Comparison of ENCODE assay signal across 24 mouse cellular contexts in genomic region chr3:108494861-108495474, GRCm38 (mm10). TPM values are rescaled to one million over a fixed set of nuclear protein-coding genes. Genes with fewer than 3 reads are reported as not detected.
DNase-seq lines count a peak whose midpoint lies in the region; ATAC-seq and TF ChIP-seq lines count a peak whose summit lies in the region.
"Had no signal": no experiment of that assay in that cellular context is flagged by ENCODE, and none has a peak within 500 bp of the region (broad histone marks: within the 10 kb centered on the region; RNA-seq: fewer than 3 reads in every experiment).

No protein-coding gene starts in this region.

- 49% methylated on average over 9 of the region's 9 CpGs for WGBS in kidney, adult 2 months
- 62% methylated on average over 9 of the region's 9 CpGs for WGBS in intestine, postnatal 0 days

- TF ChIP-seq RAD21 in CH12.LX (IDR thresholded peaks at IDR 0.05; ENCODE audit: low read depth, low read length) = no peak

- no peak for ATAC-seq in intestine, postnatal 0 days
- ATAC-seq: liver, embryonic 12.5 days had no signal

- intact Hi-C loops in gastrocnemius, adult 2 months (cut with DNase I) = no loop called here

- no peak overlapping the region for H3K4me2 ChIP-seq in CH12.LX (ENCODE audit: insufficient read depth, low read depth, poor library complexity, severe bottlenecking)
- no peak overlapping the region for H3K4me2 ChIP-seq in intestine, postnatal 0 days (replicated peaks; ENCODE audit: low read depth)
- H3K4me2 ChIP-seq: heart, embryonic 15.5 days; liver, embryonic 12.5 days had no signal

- TF ChIP-seq CTCF in gastrocnemius, adult 2 months (IDR thresholded peaks at IDR 0.05) = no peak
- no peak for TF ChIP-seq CTCF in kidney, adult 2 months (conservative IDR thresholded peaks at IDR 0.05; ENCODE audit: insufficient read depth, insufficient read length, low read depth, low read length)
- no peak for TF ChIP-seq CTCF in CH12.LX (conservative IDR thresholded peaks at IDR 0.05 in 1 of 2, IDR thresholded peaks at IDR 0.05 in 1 of 2; ENCODE audit: low read depth in 2 of 2, low read length in 2 of 2)
- TF ChIP-seq CTCF in intestine, postnatal 0 days (IDR thresholded peaks at IDR 0.05; ENCODE audit: low read depth) = no peak

- in situ Hi-C loops in CH12.LX (cut with MboI; ENCODE audit: low pct_ligation_motif_present, low pct_unique_long_range_greater_than_20kb, low sequenced_read_pairs) = no loop called here

- H3K4me1 ChIP-seq in kidney, adult 2 months (ENCODE audit: control insufficient read depth, insufficient read depth, low read length) = no peaks in the 10 kb centered on the region
- no peaks in the 10 kb centered on the region for H3K4me1 ChIP-seq in CH12.LX (ENCODE audit: control insufficient read depth in 1 of 2, insufficient read depth in 2 of 2)
- H3K4me1 ChIP-seq in intestine, postnatal 0 days (replicated peaks; ENCODE audit: control insufficient read depth, insufficient read depth, low read length) = no peaks in the 10 kb centered on the region
- H3K4me1 ChIP-seq: heart, embryonic 15.5 days; liver, embryonic 12.5 days had no signal

- peak overlapping the region; percentile 68 for H3K27ac ChIP-seq in gastrocnemius, adult 2 months
- no peak overlapping the region for H3K27ac ChIP-seq in kidney, adult 2 months (ENCODE audit: insufficient read depth, low read depth, low read length)
- no peak overlapping the region for H3K27ac ChIP-seq in CH12.LX (ENCODE audit: insufficient read depth, low read depth)
- no peak overlapping the region for H3K27ac ChIP-seq in intestine, postnatal 0 days (ENCODE audit: low read depth, low read length)
- H3K27ac ChIP-seq: forebrain, embryonic 13.5 days; heart, embryonic 15.5 days; layer of hippocampus, adult 2 months; liver, embryonic 12.5 days had no signal

- TF ChIP-seq EP300 in CH12.LX (IDR thresholded peaks at IDR 0.05; ENCODE audit: low read length) = no peak

- H3K79me2 ChIP-seq in CH12.LX (replicated peaks; ENCODE audit: control insufficient read depth, extremely low read depth, insufficient read depth, poor library complexity, severe bottlenecking) = no peaks in the 10 kb centered on the region

- H3K36me3 ChIP-seq in kidney, adult 2 months (ENCODE audit: control insufficient read depth, insufficient read depth, low read length) = no peaks in the 10 kb centered on the region
- no peaks in the 10 kb centered on the region for H3K36me3 ChIP-seq in CH12.LX (replicated peaks in 1 of 2; ENCODE audit: control insufficient read depth in 1 of 2, insufficient read depth in 1 of 2, low read length in 1 of 2)
- H3K36me3 ChIP-seq in intestine, postnatal 0 days (ENCODE audit: control insufficient read depth, insufficient read depth) = no peaks in the 10 kb centered on the region
- H3K36me3 ChIP-seq: heart, embryonic 15.5 days; liver, embryonic 12.5 days; midbrain, embryonic 10.5 days had no signal

- no peak overlapping the region for H3K9ac ChIP-seq in CH12.LX (ENCODE audit: insufficient read depth, low read depth)
- H3K9ac ChIP-seq in intestine, postnatal 0 days (ENCODE audit: low read depth, low read length) = no peak overlapping the region
- H3K9ac ChIP-seq: heart, embryonic 15.5 days; liver, embryonic 12.5 days had no signal

- H3K27me3 ChIP-seq in kidney, adult 2 months (replicated peaks; ENCODE audit: control insufficient read depth, insufficient read depth, low read length) = no peaks in the 10 kb centered on the region
- no peaks in the 10 kb centered on the region for H3K27me3 ChIP-seq in CH12.LX (replicated peaks)
- H3K27me3 ChIP-seq in intestine, postnatal 0 days (replicated peaks; ENCODE audit: control insufficient read depth, insufficient read depth, low read length) = no peaks in the 10 kb centered on the region
- H3K27me3 ChIP-seq: forebrain, embryonic 13.5 days; heart, embryonic 15.5 days; liver, embryonic 12.5 days had no signal

- no peak overlapping the region for H3K4me3 ChIP-seq in gastrocnemius, adult 2 months
- H3K4me3 ChIP-seq in kidney, adult 2 months (ENCODE audit: insufficient read depth, low read depth, low read length) = no peak overlapping the region
- no peak overlapping the region for H3K4me3 ChIP-seq in CH12.LX (replicated peaks in 1 of 3; ENCODE audit: low read depth in 2 of 3, low read length in 2 of 3, poor library complexity in 1 of 3)
- H3K4me3 ChIP-seq in intestine, postnatal 0 days (ENCODE audit: low read depth, low read length) = no peak overlapping the region
- H3K4me3 ChIP-seq: forebrain, embryonic 13.5 days; heart, embryonic 15.5 days; layer of hippocampus, adult 2 months; liver, embryonic 12.5 days; midbrain, embryonic 10.5 days had no signal

- no peaks in the 10 kb centered on the region for H3K9me3 ChIP-seq in CH12.LX (replicated peaks; ENCODE audit: low read length)
- no peaks in the 10 kb centered on the region for H3K9me3 ChIP-seq in intestine, postnatal 0 days (ENCODE audit: control insufficient read depth)
- H3K9me3 ChIP-seq: forebrain, embryonic 13.5 days; heart, embryonic 15.5 days; liver, embryonic 12.5 days; midbrain, embryonic 10.5 days had no signal

- DNase-seq in adrenal gland, postnatal 10 days = peak; percentile 23
- DNase-seq in adrenal gland, postnatal 4 days (ENCODE audit: low spot score in 2 of 2) = no peak
- peak; percentile 18 for DNase-seq in gastrocnemius, adult 2 months
- DNase-seq in gastrocnemius, postnatal 10 days = no peak
- DNase-seq in kidney, adult 2 months = peak; percentile 57
- no peak for DNase-seq in kidney, postnatal 4 days
- no peak for DNase-seq in CH12.LX (ENCODE audit: extremely low read depth)
- DNase-seq: adrenal gland, postnatal 36 days; cerebellum, adult 11-12 months; cerebellum, postnatal 14 days; heart, postnatal 4 days; lung, adult 18-20 months; lung, postnatal 10 days; right cerebral cortex, postnatal 14 days; spleen, adult 18-20 months had no signal

- no peak for TF ChIP-seq POLR2A in kidney, adult 2 months (IDR thresholded peaks at IDR 0.05; ENCODE audit: low read depth, low read length)
- TF ChIP-seq POLR2A in CH12.LX (IDR thresholded peaks at IDR 0.05; ENCODE audit: low read depth, low read length) = no peak

- dilution Hi-C loops in CH12.LX (cut with MboI; ENCODE audit: extremely low pct_ligation_motif_present, extremely low pct_unique_long_range_greater_than_20kb, low sequenced_read_pairs) = no loop called here

TF ChIP-seq in CH12.LX, 34 proteins besides CTCF, POLR2A, EP300 and RAD21:
- TF ChIP-seq JUND (conservative IDR thresholded peaks at IDR 0.05; ENCODE audit: low read depth, low read length) (no peak), POLR2AphosphoS2 (IDR thresholded peaks at IDR 0.05; ENCODE audit: low read depth, low read length) (no peak), ETS1 (conservative IDR thresholded peaks at IDR 0.05; ENCODE audit: low read depth, low read length) (no peak), MAFK (IDR thresholded peaks at IDR 0.05; ENCODE audit: insufficient replicate concordance, low read length) (peak; percentile 50; the same call in 1 of the 2 replicates)

RNA-seq across cellular contexts. Expression of gene 1700013F07Rik, which starts 39.0 kb away (rescaled TPM):
- total RNA-seq in adrenal gland, postnatal 10 days (2021) = under 1 TPM in 1 of 2 experiments, not detected in 1; 0.42 TPM
- total RNA-seq in adrenal gland, postnatal 4 days (2021) = not detected
- not detected for total RNA-seq in gastrocnemius, adult 2 months (2021)
- not detected for total RNA-seq in gastrocnemius, postnatal 10 days (2021)
- 0.17 and 0.24 TPM in 2 replicates for polyA plus RNA-seq in kidney, adult 2 months (2012; rRNA removed)
- total RNA-seq in CH12.LX (2012; rRNA removed) (2.5 TPM in 1 of 2 replicates, not detected in the other), CH12.LX (2014; rRNA removed) (0.38 TPM in 1 of 2 replicates, not detected in the other)
- polyA plus RNA-seq in CH12.LX (2012; ENCODE audit: insufficient read length, low read depth) = 0.94 TPM in 1 of 2 replicates, not detected in the other
- not detected in 2 replicates for polyA plus RNA-seq in intestine, postnatal 0 days (2015; fragmentation: Nextera tagmentation; extraction: Ambion mirVana)
- total RNA-seq: adrenal gland, postnatal 36 days; gastrocnemius, postnatal 4 days; heart, postnatal 4 days had no signal
- polyA plus RNA-seq: embryonic facial prominence, embryonic 11.5 days; limb, embryonic 11.5 days; liver, embryonic 12.5 days had no signal

RNA-seq across cellular contexts. Expression of gene 5330417C22Rik, which starts 41.4 kb away (rescaled TPM):
- 1 to 10 TPM; 1.7 to 1.8 TPM for total RNA-seq in adrenal gland, postnatal 10 days (2021)
- total RNA-seq in adrenal gland, postnatal 4 days (2021) = 1 to 10 TPM; 3.6 to 8.0 TPM
- not detected for total RNA-seq in gastrocnemius, adult 2 months (2021)
- total RNA-seq in gastrocnemius, postnatal 10 days (2021) = under 1 TPM; 0.19 to 0.25 TPM
- polyA plus RNA-seq in kidney, adult 2 months (2012; rRNA removed) = 0.25 and 0.37 TPM in 2 replicates
- total RNA-seq in CH12.LX (2012; rRNA removed) = 0.13 and 0.17 TPM in 2 replicates
- total RNA-seq in CH12.LX (2014; rRNA removed) = 0.05 TPM in 1 of 2 replicates, not detected in the other
- 0.26 and 0.27 TPM in 2 replicates for polyA plus RNA-seq in CH12.LX (2012; ENCODE audit: insufficient read length, low read depth)
- 8.6 and 10.8 TPM in 2 replicates for polyA plus RNA-seq in intestine, postnatal 0 days (2015; fragmentation: Nextera tagmentation; extraction: Ambion mirVana)

RNA-seq across cellular contexts. Expression of gene Sars, which starts 50.0 kb away (rescaled TPM):
- 100 to 1,000 TPM; 146 to 152 TPM for total RNA-seq in adrenal gland, postnatal 10 days (2021)
- total RNA-seq in adrenal gland, postnatal 4 days (2021) = 100 to 1,000 TPM; 163 to 171 TPM
- total RNA-seq in gastrocnemius, adult 2 months (2021) = 100 to 1,000 TPM; 116 to 135 TPM
- 100 to 1,000 TPM; 109 to 111 TPM for total RNA-seq in gastrocnemius, postnatal 10 days (2021)
- polyA plus RNA-seq in kidney, adult 2 months (2012; rRNA removed) = 49.2 and 58.8 TPM in 2 replicates
- total RNA-seq in CH12.LX (2012; rRNA removed) (255 and 373 TPM in 2 replicates), CH12.LX (2014; rRNA removed) (377 and 422 TPM in 2 replicates)
- 394 and 470 TPM in 2 replicates for polyA plus RNA-seq in CH12.LX (2012; ENCODE audit: insufficient read length, low read depth)
- 99.5 and 106 TPM in 2 replicates for polyA plus RNA-seq in intestine, postnatal 0 days (2015; fragmentation: Nextera tagmentation; extraction: Ambion mirVana)

Comparison
In these comparisons a context has a peak if more than half of its experiments do, and no peak if none do; other contexts are left out.
1. DNase-seq: peak in adrenal gland, postnatal 10 days (single experiment), gastrocnemius, adult 2 months (single experiment) and kidney, adult 2 months (single experiment); none in adrenal gland, postnatal 4 days (0 of 2), gastrocnemius, postnatal 10 days (single experiment), kidney, postnatal 4 days (0 of 2) and CH12.LX (single experiment).